Mouse (Mus musculus) liver, embryonic 13.5 days (tissue): ENCODE measurements at regions not wholly inside any gene's neighbourhood (a gene's known extent, or its start where the extent isn't known, plus 50 kb on each side); places are given as distances from the start of the nearest gene placed in this dataset.
"Not testable (repeated sequence)": the region's sequence is repeated elsewhere in the genome, so short reads cannot be mapped to it uniquely, and the experiment has no call there.

Source experiments
- ATAC-seq: fragments of 200-750 bp; cut with Nextera tagmentation; 2 replicates; pipeline ENCODE4 v1.8.0; 2017; ENCODE audit warnings: low read depth, mild to moderate bottlenecking, moderate number of reproducible peaks, moderate library complexity
- DNase-seq: peaks from one replicate; pipeline ENCODE4 v3.0.0; 2022
- H3K27ac ChIP-seq: fragments of 300-500 bp; sonication (generic); 2 replicates; pipeline ENCODE4 v1.5.1; 2015; ENCODE audit warnings: moderate library complexity, mild to moderate bottlenecking, inconsistent platforms
- H3K27me3 ChIP-seq: fragments of 300-500 bp; sonication (generic); 2 replicates; pipeline ENCODE4 v1.6.1; 2015; ENCODE audit warnings: mild to moderate bottlenecking, inconsistent platforms
- H3K36me3 ChIP-seq: fragments of 300-500 bp; sonication (generic); 2 replicates; pipeline ENCODE4 v1.6.1; 2015; ENCODE audit warnings: mild to moderate bottlenecking, inconsistent platforms
- H3K4me1 ChIP-seq: fragments of 300-500 bp; sonication (generic); replicated peaks from 2 replicates; pipeline ENCODE4 v1.6.1; 2015; ENCODE audit warnings: inconsistent platforms
- H3K4me2 ChIP-seq: fragments of 300-500 bp; sonication (generic); 2 replicates; pipeline ENCODE4 v1.6.1; 2015; ENCODE audit warnings: inconsistent platforms, mild to moderate bottlenecking, moderate library complexity
- H3K4me3 ChIP-seq: fragments of 300-500 bp; sonication (generic); replicated peaks from 2 replicates; pipeline ENCODE4 v1.5.1; 2015; ENCODE audit warnings: mild to moderate bottlenecking, inconsistent platforms
- H3K9ac ChIP-seq: fragments of 300-500 bp; sonication (generic); 2 replicates; pipeline ENCODE4 v1.6.1; 2015; ENCODE audit warnings: mild to moderate bottlenecking, inconsistent platforms
- H3K9me3 ChIP-seq: fragments of 300-500 bp; sonication (generic); replicated peaks from 2 replicates; pipeline ENCODE4 v1.6.1; 2016; ENCODE audit warnings: inconsistent platforms
- WGBS: fragments of 180-500 bp; shearing (Covaris S2); methylation state at CpG from one replicate; pipeline ENCODE4 v1.1.7; 2015; ENCODE audit not compliant: insufficient replicate concordance; 5-methylcytosine and 5-hydroxymethylcytosine counted together

GRCm38 (mm10) chr8:34305542-34306485 is 194.3 kb upstream of the Gm10131 start:
- ATAC-seq = no peak

GRCm38 (mm10) chr8:34303815-34304214 is 192.3 kb upstream of the Gm10131 start:
- 67% methylated on average over 11 of the region's 11 CpGs for WGBS
- no peak overlapping the region for H3K4me3 ChIP-seq
- no peak overlapping the region for H3K27ac ChIP-seq
- ATAC-seq (no peak), DNase-seq (no peak)
- H3K9ac ChIP-seq = no peak overlapping the region
- no peaks in the 10 kb centered on the region for H3K4me1 ChIP-seq
- no peak overlapping the region for H3K4me2 ChIP-seq
- H3K27me3 ChIP-seq = no peaks in the 10 kb centered on the region
- no peaks in the 10 kb centered on the region for H3K9me3 ChIP-seq
- no peaks in the 10 kb centered on the region for H3K36me3 ChIP-seq

More at GRCm38 (mm10) chr8:34305542-34306485, 194.3 kb upstream of the Gm10131 start:
- DNase-seq = no peak
- Histone ChIP-seq H3K9me3 (no peaks in the 10 kb centered on the region), H3K4me1 (no peaks in the 10 kb centered on the region), H3K27me3 (no peaks in the 10 kb centered on the region), H3K36me3 (no peaks in the 10 kb centered on the region), H3K27ac (no peak overlapping the region), H3K4me3 (no peak overlapping the region), H3K4me2 (no peak overlapping the region), H3K9ac (no peak overlapping the region)
- WGBS = 51% methylated on average over 7 of the region's 7 CpGs

GRCm38 (mm10) chr8:34300331-34300903 is 188.9 kb upstream of the Gm10131 start:
- Histone ChIP-seq H3K27me3 (no peaks in the 10 kb centered on the region), H3K27ac (no peak overlapping the region), H3K36me3 (no peaks in the 10 kb centered on the region), H3K9me3 (no peaks in the 10 kb centered on the region), H3K4me1 (no peaks in the 10 kb centered on the region), H3K4me3 (no peak overlapping the region), H3K9ac (no peak overlapping the region), H3K4me2 (no peak overlapping the region)
- 62% methylated on average over 15 of the region's 15 CpGs for WGBS
- ATAC-seq (no peak), DNase-seq (no peak)

- H3K27me3 ChIP-seq = no peaks in the 10 kb centered on the region
- ATAC-seq (no peak), DNase-seq (no peak)
- no peaks in the 10 kb centered on the region for H3K36me3 ChIP-seq
- no peak overlapping the region for H3K9ac ChIP-seq
- H3K27ac ChIP-seq = no peak overlapping the region
- no peaks in the 10 kb centered on the region for H3K4me1 ChIP-seq
- WGBS = 80% methylated on average over 8 of the region's 8 CpGs
- H3K9me3 ChIP-seq = peaks cover 4% of the 10 kb centered on the region; the same call in 1 of the 2 replicates
- H3K4me3 ChIP-seq = no peak overlapping the region
- no peak overlapping the region for H3K4me2 ChIP-seq
Observed at GRCm38 (mm10) chr8:34294721-34295120, 183.2 kb upstream of the Gm10131 start.

- Histone ChIP-seq H3K27ac (no peak overlapping the region), H3K9ac (no peak overlapping the region), H3K4me3 (no peak overlapping the region), H3K4me2 (no peak overlapping the region), H3K9me3 (peaks cover 4% of the 10 kb centered on the region; the same call in 1 of the 2 replicates), H3K4me1 (no peaks in the 10 kb centered on the region), H3K36me3 (no peaks in the 10 kb centered on the region), H3K27me3 (no peaks in the 10 kb centered on the region)
- ATAC-seq = no peak
- DNase-seq = no peak
- WGBS = 60% methylated on average over 4 of the region's 4 CpGs
Observed at GRCm38 (mm10) chr8:34290670-34291069, 179.1 kb upstream of the Gm10131 start.

GRCm38 (mm10) chr8:34287801-34288200 is 176.3 kb upstream of the Gm10131 start:
- 44% methylated on average over 2 of the region's 2 CpGs for WGBS
- Histone ChIP-seq H3K27ac (no peak overlapping the region), H3K4me3 (no peak overlapping the region), H3K27me3 (no peaks in the 10 kb centered on the region), H3K36me3 (no peaks in the 10 kb centered on the region), H3K9me3 (no peaks in the 10 kb centered on the region), H3K4me2 (no peak overlapping the region), H3K4me1 (no peaks in the 10 kb centered on the region), H3K9ac (no peak overlapping the region)
- ATAC-seq (no peak), DNase-seq (no peak)

- no peak for ATAC-seq
- 66% methylated on average over 3 of the region's 3 CpGs for WGBS
- no peak overlapping the region for H3K27ac ChIP-seq
- H3K36me3 ChIP-seq = no peaks in the 10 kb centered on the region
- H3K27me3 ChIP-seq = no peaks in the 10 kb centered on the region
- H3K9ac ChIP-seq = no peak overlapping the region
- no peak overlapping the region for H3K4me2 ChIP-seq
- no peaks in the 10 kb centered on the region for H3K4me1 ChIP-seq
- H3K9me3 ChIP-seq = no peaks in the 10 kb centered on the region
- no peak for DNase-seq
- no peak overlapping the region for H3K4me3 ChIP-seq
Observed at GRCm38 (mm10) chr8:34284576-34284975, 173.0 kb upstream of the Gm10131 start.

- H3K9ac ChIP-seq = no peak overlapping the region
- WGBS = 55% methylated on average over 2 of the region's 11 CpGs
- H3K9me3 ChIP-seq = no peaks in the 10 kb centered on the region
- H3K4me1 ChIP-seq = no peaks in the 10 kb centered on the region
- H3K4me2 ChIP-seq = no peak overlapping the region
- no peak overlapping the region for H3K27ac ChIP-seq
- H3K27me3 ChIP-seq = no peaks in the 10 kb centered on the region
- DNase-seq (no peak), ATAC-seq (no peak)
- no peak overlapping the region for H3K4me3 ChIP-seq
- no peaks in the 10 kb centered on the region for H3K36me3 ChIP-seq
Observed at GRCm38 (mm10) chr8:34280433-34280832, 168.9 kb upstream of the Gm10131 start.

GRCm38 (mm10) chr8:34275977-34276660 is 164.6 kb upstream of the Gm10131 start:
- H3K4me3 ChIP-seq = no peak overlapping the region
- no peak overlapping the region for H3K27ac ChIP-seq
- H3K9ac ChIP-seq = no peak overlapping the region
- H3K27me3 ChIP-seq = no peaks in the 10 kb centered on the region
- H3K4me1 ChIP-seq = no peaks in the 10 kb centered on the region
- H3K36me3 ChIP-seq = no peaks in the 10 kb centered on the region
- H3K9me3 ChIP-seq = no peaks in the 10 kb centered on the region
- ATAC-seq (no peak), DNase-seq (no peak)
- no peak overlapping the region for H3K4me2 ChIP-seq
- 38% methylated on average over 7 of the region's 7 CpGs for WGBS

- H3K27ac ChIP-seq, DNase-seq, H3K9me3 ChIP-seq, H3K36me3 ChIP-seq, H3K9ac ChIP-seq, ATAC-seq, H3K4me3 ChIP-seq, H3K27me3 ChIP-seq, H3K4me1 ChIP-seq, H3K4me2 ChIP-seq: not testable (repeated sequence)
- WGBS = 69% methylated on average over 2 of the region's 2 CpGs
Observed at GRCm38 (mm10) chr8:34274796-34275195, 163.3 kb upstream of the Gm10131 start.

GRCm38 (mm10) chr8:34274171-34274570 is 162.6 kb upstream of the Gm10131 start:
- Histone ChIP-seq H3K4me2 (no peak overlapping the region), H3K9ac (no peak overlapping the region), H3K4me3 (no peak overlapping the region), H3K4me1 (no peaks in the 10 kb centered on the region), H3K9me3 (no peaks in the 10 kb centered on the region), H3K36me3 (no peaks in the 10 kb centered on the region), H3K27ac (no peak overlapping the region), H3K27me3 (no peaks in the 10 kb centered on the region)
- DNase-seq (no peak), ATAC-seq (no peak)
- WGBS = 67% methylated on average over 6 of the region's 6 CpGs
